Mouse (Mus musculus) brain, embryonic 14.5 days (tissue): Measurements from ENCODE around the gene Smarcd2. TPM values are rescaled to one million over a fixed set of nuclear protein-coding genes. Genes with fewer than 3 reads are reported as not detected.

Experiments
- DNase-seq: peaks from one replicate; pipeline ENCODE4 v3.0.0-alpha.2; 2011; ENCODE audit warnings: low read depth
- CTCF ChIP-seq: fragments of 200-500 bp; IDR thresholded peaks from 2 replicates; pipeline ENCODE4 v1.5.1; 2012; ENCODE audit warnings: inconsistent platforms, mild to moderate bottlenecking, moderate library complexity, borderline replicate concordance; ENCODE audit not compliant: insufficient read depth, insufficient read length; ENCODE audit errors: extremely low read depth
- POLR2A ChIP-seq: fragments of 200-500 bp; IDR thresholded peaks from 2 replicates; pipeline ENCODE4 v1.6.1; 2012; ENCODE audit warnings: mild to moderate bottlenecking, inconsistent platforms, borderline replicate concordance; ENCODE audit not compliant: poor library complexity, insufficient read depth, insufficient read length, severe bottlenecking; ENCODE audit errors: extremely low read depth
- polyA plus RNA-seq: library from polyadenylated mRNA; depleted of rRNA; stranded (reverse); fragments of >200 nt; gene quantifications from 2 replicates; pipeline ENCODE4 v1.2.3, GENCODE M21; 2012; rRNA removed

Smarcd2 gene
- polyA plus RNA-seq, result 37.3 and 51.0 TPM in 2 replicates

GRCm38 (mm10) chr11:106272644-106273310, at the start of gene Smarcd2:
Gene Smarcd2 (minus strand): TSS chr11:106272972.
- peak; percentile 100 for DNase-seq
- TF ChIP-seq POLR2A (peak; percentile 31; the same call in 1 of the 2 replicates), CTCF (no peak)

- no peak for DNase-seq
- TF ChIP-seq POLR2A (no peak), CTCF (no peak)
Measured at GRCm38 (mm10) chr11:106318406-106319366, 45.9 kb upstream of the Smarcd2 start.

- TF ChIP-seq CTCF (no peak), POLR2A (no peak)
- no peak for DNase-seq
Measured at GRCm38 (mm10) chr11:106317801-106318200, 45.0 kb upstream of the Smarcd2 start.

GRCm38 (mm10) chr11:106316416-106316815, 43.6 kb upstream of the Smarcd2 start:
- TF ChIP-seq POLR2A (no peak), CTCF (no peak)
- no peak for DNase-seq

- no peak for DNase-seq
- no peak for TF ChIP-seq POLR2A
- TF ChIP-seq CTCF, result no peak
Measured at GRCm38 (mm10) chr11:106314333-106314812, 41.6 kb upstream of the Smarcd2 start, which contains the start of gene Cd79b. Gene Cd79b (minus strand): TSS chr11:106314762.

- TF ChIP-seq CTCF (no peak), POLR2A (no peak)
- no peak for DNase-seq
Measured at GRCm38 (mm10) chr11:106313533-106313932, 40.8 kb upstream of the Smarcd2 start.

GRCm38 (mm10) chr11:106310123-106310522, 37.4 kb upstream of the Smarcd2 start:
- TF ChIP-seq CTCF (no peak), POLR2A (no peak)
- no peak for DNase-seq

- DNase-seq, result no peak
- TF ChIP-seq POLR2A (no peak), CTCF (no peak)
Measured at GRCm38 (mm10) chr11:106308162-106308561, 35.4 kb upstream of the Smarcd2 start.

- no peak for DNase-seq
- no peak for TF ChIP-seq POLR2A
Measured at GRCm38 (mm10) chr11:106307432-106307831, 34.7 kb upstream of the Smarcd2 start.

- TF ChIP-seq POLR2A (no peak), CTCF (no peak)
- peak; percentile 11 for DNase-seq
Measured at GRCm38 (mm10) chr11:106306758-106307157, 34.0 kb upstream of the Smarcd2 start.

- no peak for TF ChIP-seq POLR2A
- TF ChIP-seq CTCF, result no peak
- DNase-seq, result no peak
Measured at GRCm38 (mm10) chr11:106306065-106306385, 33.3 kb upstream of the Smarcd2 start.
